10 mouse cellular contexts compared by ENCODE assay signal in genomic region chr13:40738196-40738880, GRCm38 (mm10). TPM values are rescaled to one million over a fixed set of nuclear protein-coding genes. Genes with fewer than 3 reads are reported as not detected.
DNase-seq lines count a peak whose midpoint lies in the region; ATAC-seq and TF ChIP-seq lines count a peak whose summit lies in the region.
"Had no signal": no experiment of that assay in that cellular context is flagged by ENCODE, and none has a peak within 500 bp of the region (broad histone marks: within the 10 kb centered on the region; RNA-seq: fewer than 3 reads in every experiment).

Gene Tfap2a (minus strand): TSS chr13:40738376.

- 1% methylated on average over 28 of the region's 30 CpGs for WGBS in lung, embryonic 14.5 days

- H3K27ac ChIP-seq in lung, embryonic 14.5 days (ENCODE audit: low read depth): no peak within 1 kb of the TSS
- H3K27ac ChIP-seq: forebrain, embryonic 13.5 days had no signal

- no peak for DNase-seq in lung, embryonic 14.5 days
- DNase-seq in lung, postnatal 25 days (ENCODE audit: low spot score): no peak
- peak; percentile 69 for DNase-seq in kidney, adult 11 months
- peak; percentile 65 for DNase-seq in mesoderm, embryonic 11.5 days (ENCODE audit: low read depth, low spot score)
- no peak for DNase-seq in gastrocnemius, postnatal 25 days
- DNase-seq in thymus, postnatal 10 days (ENCODE audit: low spot score in 2 of 2): no peak
- no peak for DNase-seq in cerebellum, adult 11-12 months

- ATAC-seq in lung, embryonic 14.5 days (ENCODE audit: insufficient read depth): no peak
- no peak for ATAC-seq in activated CD4-positive, CD25-positive, alpha-beta regulatory T cell, adult 4 months
- ATAC-seq: forebrain, embryonic 13.5 days; lung, postnatal 0 days had no signal

- peaks cover 100% of the 10 kb centered on the region for H3K27me3 ChIP-seq in lung, embryonic 14.5 days (ENCODE audit: insufficient read depth, low read length)

- H3K4me1 ChIP-seq in lung, embryonic 14.5 days (ENCODE audit: insufficient read depth): no peaks in the 10 kb centered on the region

- no peak for TF ChIP-seq CTCF in lung, embryonic 14.5 days (IDR thresholded peaks at IDR 0.05; ENCODE audit: low read depth)

- H3K4me2 ChIP-seq in lung, embryonic 14.5 days: no peak within 1 kb of the TSS
- H3K4me2 ChIP-seq: forebrain, embryonic 13.5 days had no signal

- H3K9me3 ChIP-seq in lung, embryonic 14.5 days (ENCODE audit: low read depth, low read length): no peaks in the 10 kb centered on the region
- H3K9me3 ChIP-seq: forebrain, embryonic 13.5 days had no signal

- H3K36me3 ChIP-seq in lung, embryonic 14.5 days (ENCODE audit: insufficient read depth): no peaks in the 10 kb centered on the region

- 0 out of 2 replicates have a peak within 1 kb of the TSS, but pooled peaks have one; percentile 2 for H3K4me3 ChIP-seq in lung, embryonic 14.5 days (ENCODE audit: low read depth, low read length)
- H3K4me3 ChIP-seq: forebrain, embryonic 13.5 days had no signal

- no peak within 1 kb of the TSS for H3K9ac ChIP-seq in lung, embryonic 14.5 days
- H3K9ac ChIP-seq: forebrain, embryonic 13.5 days had no signal

RNA-seq across cellular contexts. Expression of gene Tfap2a, which starts in this region (rescaled TPM):
- 0.11 and 0.19 TPM in 2 replicates for polyA plus RNA-seq in lung, embryonic 14.5 days (2014; fragmentation: Nextera tagmentation; extraction: Ambion mirVana)
- not detected for total RNA-seq in gastrocnemius, postnatal 25 days (2021)
- polyA plus RNA-seq in activated CD4-positive, CD25-positive, alpha-beta regulatory T cell, adult 4 months (2017; shearing (Covaris generic)): not detected

Comparison
In these comparisons a context has a peak if more than half of its experiments do, and no peak if none do; other contexts are left out.
1. DNase-seq: peak in kidney, adult 11 months (single experiment) and mesoderm, embryonic 11.5 days (single experiment); none in lung, embryonic 14.5 days (single experiment), lung, postnatal 25 days (single experiment), gastrocnemius, postnatal 25 days (single experiment), thymus, postnatal 10 days (0 of 2) and cerebellum, adult 11-12 months (single experiment).